Mouse (Mus musculus) stomach, embryonic 16.5 days (tissue): Measurements from ENCODE around the gene Il1rapl2. TPM values are rescaled to one million over a fixed set of nuclear protein-coding genes. Genes with fewer than 3 reads are reported as not detected.
"Not testable (repeated sequence)": the region's sequence is repeated elsewhere in the genome, so short reads cannot be mapped to it uniquely, and the experiment has no call there.

Experiments
- ATAC-seq: fragments of 200-750 bp; cut with Nextera tagmentation; 2 replicates; pipeline ENCODE4 v1.8.0; 2017; ENCODE audit warnings: moderate number of reproducible peaks, moderate TSS enrichment; ENCODE audit not compliant: insufficient read depth, low FRiP score
- H3K27ac ChIP-seq: fragments of 300-500 bp; sonication (generic); 2 replicates; pipeline ENCODE4 v1.5.1; 2014; ENCODE audit warnings: low read length
- H3K27me3 ChIP-seq: fragments of 300-500 bp; sonication (generic); 2 replicates; pipeline ENCODE4 v1.6.1; 2014; ENCODE audit warnings: low read length, control low read depth, mixed read lengths; ENCODE audit not compliant: control insufficient read depth, insufficient read depth
- H3K36me3 ChIP-seq: fragments of 300-500 bp; sonication (generic); 2 replicates; pipeline ENCODE4 v1.6.1; 2014; ENCODE audit warnings: low read length; ENCODE audit not compliant: control insufficient read depth, insufficient read depth
- H3K4me1 ChIP-seq: fragments of 300-500 bp; sonication (generic); 2 replicates; pipeline ENCODE4 v1.6.1; 2014; ENCODE audit warnings: low read length, control low read depth, mixed read lengths; ENCODE audit not compliant: control insufficient read depth, insufficient read depth
- H3K4me2 ChIP-seq: fragments of 300-500 bp; sonication (generic); 2 replicates; pipeline ENCODE4 v1.6.1; 2014; ENCODE audit warnings: low read depth, low read length, mixed read lengths
- H3K4me3 ChIP-seq: fragments of 300-500 bp; sonication (generic); replicated peaks from 2 replicates; pipeline ENCODE4 v1.5.1; 2014; ENCODE audit warnings: mild to moderate bottlenecking, low read length
- H3K9ac ChIP-seq: fragments of 300-500 bp; sonication (generic); 2 replicates; pipeline ENCODE4 v1.6.1; 2014; ENCODE audit warnings: low read length
- H3K9me3 ChIP-seq: fragments of 300-500 bp; sonication (generic); replicated peaks from 2 replicates; pipeline ENCODE4 v1.6.1; 2016; ENCODE audit warnings: low read length, control low read depth; ENCODE audit not compliant: control insufficient read depth
- WGBS: fragments of 180-500 bp; shearing (Covaris S2); extraction: QIAGEN DNeasy Blood & Tissue Kit; methylation state at CpG from one replicate; pipeline ENCODE4 v1.1.7; 2014; 5-methylcytosine and 5-hydroxymethylcytosine counted together
- polyA plus RNA-seq: library from polyadenylated mRNA; unstranded; fragments of >200 nt; fragmentation: Nextera tagmentation; extraction: Ambion mirVana; gene quantifications from 2 replicates; pipeline ENCODE4 v1.2.1, GENCODE M21; 2015

The Il1rapl2 gene
- polyA plus RNA-seq, 1 experiment from 2014 or later = 0.12 TPM

DNA sequence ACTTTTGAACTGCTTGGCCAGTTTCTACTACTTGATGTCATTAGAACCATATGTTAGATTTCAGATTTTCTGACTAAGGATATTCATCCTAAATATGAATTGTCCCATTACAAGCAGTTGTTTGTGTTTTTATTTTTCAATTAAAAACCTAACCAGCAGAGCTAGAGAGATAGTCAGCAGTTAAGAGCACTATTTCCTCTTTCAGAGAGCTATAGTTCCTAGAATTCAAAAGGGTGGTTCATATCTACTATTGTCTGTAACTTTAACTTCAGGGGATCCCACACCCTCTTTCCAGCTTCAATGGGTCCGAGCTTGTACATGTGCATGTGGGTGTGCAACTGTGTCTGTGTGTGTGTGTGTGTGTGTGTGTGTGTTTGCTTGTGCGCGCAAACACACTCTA lies 472.7 kb downstream of the Il1rapl2 start:
- H3K4me2 ChIP-seq = no peak overlapping the region
- H3K27ac ChIP-seq = no peak overlapping the region
- H3K36me3 ChIP-seq = no peaks in the 10 kb centered on the region
- H3K4me3 ChIP-seq = no peak overlapping the region
- H3K9ac ChIP-seq = no peak overlapping the region
- no peaks in the 10 kb centered on the region for H3K27me3 ChIP-seq
- no peaks in the 10 kb centered on the region for H3K4me1 ChIP-seq
- WGBS = 80% methylated on average over 3 of the region's 3 CpGs
- H3K9me3 ChIP-seq = no peaks in the 10 kb centered on the region
- no peak for ATAC-seq

DNA sequence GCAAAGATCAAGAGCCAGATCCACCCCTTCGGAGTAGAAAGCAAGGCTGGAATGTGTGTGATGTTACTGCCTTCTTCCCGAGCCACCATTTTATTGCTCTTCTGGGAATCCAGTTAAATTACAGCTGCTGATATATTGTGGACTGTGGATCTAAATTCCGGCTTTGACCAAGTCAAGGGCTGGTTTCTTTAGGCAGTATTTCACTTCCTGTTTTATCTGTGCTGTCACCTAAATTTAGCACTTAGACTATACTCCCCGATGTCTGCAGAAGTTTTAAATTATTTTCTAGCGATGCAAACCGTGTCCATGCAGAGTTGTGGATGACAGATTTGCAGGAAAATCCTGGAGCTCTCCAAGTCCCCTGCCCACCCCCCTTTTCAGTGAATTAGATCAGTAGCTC lies 533.5 kb downstream of the Il1rapl2 start:
- Histone ChIP-seq H3K27me3 (no peaks in the 10 kb centered on the region), H3K9ac (no peak overlapping the region), H3K9me3 (no peaks in the 10 kb centered on the region), H3K4me1 (no peaks in the 10 kb centered on the region), H3K36me3 (no peaks in the 10 kb centered on the region), H3K4me2 (no peak overlapping the region), H3K4me3 (no peak overlapping the region), H3K27ac (no peak overlapping the region)
- no peak for ATAC-seq
- 44% methylated on average over 6 of the region's 6 CpGs for WGBS

DNA sequence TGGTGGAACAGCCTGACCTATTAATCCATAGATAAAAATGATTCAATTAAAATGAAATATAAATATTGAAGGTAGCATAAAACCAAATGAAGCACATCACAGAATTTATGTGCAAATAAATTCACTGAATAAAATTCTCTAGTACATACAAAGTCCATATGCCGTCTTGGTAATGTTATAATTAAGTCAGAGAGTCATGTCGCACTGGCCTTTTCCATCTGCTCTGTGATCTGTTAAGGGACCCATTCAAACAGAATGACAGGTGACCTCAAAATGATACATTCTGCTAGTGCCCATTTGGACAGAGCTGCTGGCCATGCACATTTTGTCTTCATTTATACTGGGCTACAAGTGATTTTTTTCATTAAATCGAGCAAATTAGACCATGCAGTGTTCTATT lies 534.3 kb downstream of the Il1rapl2 start:
- WGBS = 56% methylated on average over 3 of the region's 3 CpGs
- no peaks in the 10 kb centered on the region for H3K9me3 ChIP-seq
- H3K4me1 ChIP-seq = no peaks in the 10 kb centered on the region
- no peak for ATAC-seq
- H3K27ac ChIP-seq = no peak overlapping the region
- H3K36me3 ChIP-seq = no peaks in the 10 kb centered on the region
- no peak overlapping the region for H3K9ac ChIP-seq
- H3K27me3 ChIP-seq = no peaks in the 10 kb centered on the region
- H3K4me3 ChIP-seq = no peak overlapping the region
- H3K4me2 ChIP-seq = no peak overlapping the region

DNA sequence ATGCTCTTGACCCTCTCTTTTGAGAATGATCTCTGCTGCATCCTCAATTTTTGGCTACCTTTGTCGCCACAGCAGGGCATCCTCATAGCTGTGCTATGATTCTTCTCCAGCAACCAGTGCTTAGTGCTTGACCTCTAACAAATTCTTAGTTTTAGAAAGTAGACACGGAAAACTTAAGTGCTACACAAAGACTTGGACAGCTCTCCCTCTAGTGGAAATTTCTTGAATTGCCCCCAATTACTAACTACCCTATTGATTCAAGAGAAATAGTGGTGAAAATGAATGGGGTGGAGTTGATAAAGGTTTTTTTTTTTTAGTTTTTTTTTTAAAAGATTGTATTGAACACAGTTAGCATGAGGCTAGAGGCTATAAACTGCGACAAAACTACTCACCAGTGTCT lies 599.7 kb downstream of the Il1rapl2 start:
- WGBS = 10% methylated on average over 3 of the region's 3 CpGs
- Histone ChIP-seq H3K36me3 (no peaks in the 10 kb centered on the region), H3K9ac (no peak overlapping the region), H3K27me3 (no peaks in the 10 kb centered on the region), H3K9me3 (no peaks in the 10 kb centered on the region), H3K4me1 (no peaks in the 10 kb centered on the region), H3K27ac (no peak overlapping the region), H3K4me3 (no peak overlapping the region), H3K4me2 (no peak overlapping the region)
- ATAC-seq = no peak

DNA sequence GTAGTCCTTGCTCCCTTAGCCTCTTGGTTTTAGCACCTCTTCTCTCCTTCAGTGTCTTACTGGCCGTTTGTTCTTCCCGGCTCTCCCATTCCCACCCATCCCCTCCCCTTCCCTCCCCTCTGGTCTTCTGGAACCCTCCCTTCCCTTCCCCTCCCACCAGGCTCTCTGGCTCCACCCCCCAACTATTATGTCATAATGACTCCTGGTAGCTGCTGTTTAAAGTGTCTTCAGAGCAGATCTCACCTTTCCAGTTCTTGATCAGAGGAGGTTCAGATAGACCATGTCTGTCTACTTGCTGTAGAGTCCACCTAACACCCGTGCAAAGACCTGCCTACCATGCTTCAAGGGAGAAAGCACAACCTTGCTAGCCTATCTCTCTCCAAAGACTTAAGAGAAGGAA lies 639.1 kb downstream of the Il1rapl2 start, which contains the start of gene Tex13a:
Gene Tex13a, minus strand, starts transcription at position 101 of the 400 bp plus-strand sequence.
- no peak for ATAC-seq

DNA sequence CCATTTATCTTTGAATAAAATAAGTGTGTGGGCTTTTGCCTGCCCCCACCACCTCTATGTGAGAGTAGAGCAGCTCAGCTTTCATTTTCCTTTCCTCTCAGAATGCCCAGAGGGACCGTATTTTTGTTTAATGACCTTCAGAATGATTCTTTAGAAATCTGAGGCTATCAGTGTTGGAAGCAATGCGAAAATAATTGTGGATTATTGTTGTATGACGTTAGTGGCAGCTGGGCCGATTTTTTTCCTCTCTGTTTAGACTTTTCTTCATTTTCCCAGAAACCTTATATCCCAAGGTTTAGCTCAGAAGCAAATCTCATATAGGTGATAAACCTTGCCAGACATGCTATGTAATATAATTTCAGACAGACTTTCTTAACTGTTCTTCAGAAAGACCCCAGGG lies 664.2 kb downstream of the Il1rapl2 start:
- ATAC-seq = no peak
- WGBS = 66% methylated on average over 4 of the region's 4 CpGs
- H3K27me3 ChIP-seq = no peaks in the 10 kb centered on the region
- H3K27ac ChIP-seq = no peak overlapping the region
- no peaks in the 10 kb centered on the region for H3K36me3 ChIP-seq
- no peak overlapping the region for H3K4me3 ChIP-seq
- H3K4me2 ChIP-seq = no peak overlapping the region
- H3K9ac ChIP-seq = no peak overlapping the region
- no peaks in the 10 kb centered on the region for H3K4me1 ChIP-seq
- H3K9me3 ChIP-seq = no peaks in the 10 kb centered on the region

More for the DNA sequence above, 639.1 kb downstream of the Il1rapl2 start, which contains the start of gene Tex13a:
- WGBS = 84% methylated on average over 3 of the region's 3 CpGs
- Histone ChIP-seq H3K9me3 (no peaks in the 10 kb centered on the region), H3K36me3 (no peaks in the 10 kb centered on the region), H3K4me3 (no peak within 1 kb of the TSS), H3K27me3 (no peaks in the 10 kb centered on the region), H3K27ac (no peak within 1 kb of the TSS), H3K9ac (no peak within 1 kb of the TSS), H3K4me1 (no peaks in the 10 kb centered on the region), H3K4me2 (no peak within 1 kb of the TSS)

DNA sequence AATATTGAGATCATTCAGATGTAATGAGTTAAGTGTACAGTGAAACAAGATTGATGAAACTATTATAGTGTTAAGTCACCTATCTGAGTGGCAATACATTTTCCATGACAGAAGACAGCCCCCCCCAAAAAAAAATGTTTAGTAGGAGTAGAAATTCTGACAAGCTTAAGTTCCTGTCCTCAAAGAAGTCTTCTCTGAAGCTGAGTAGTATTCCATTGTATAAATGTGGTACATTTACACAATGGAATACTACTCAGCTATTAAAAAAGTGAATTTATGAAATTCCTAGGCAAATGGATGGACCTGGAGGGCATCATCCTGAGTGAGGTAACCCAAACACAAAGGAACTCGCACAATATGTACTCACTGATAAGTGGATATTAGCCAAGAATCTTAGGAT lies 778.3 kb downstream of the Il1rapl2 start:
- not testable (repeated sequence) for H3K4me2 ChIP-seq, ATAC-seq, H3K4me1 ChIP-seq, H3K27ac ChIP-seq, H3K9ac ChIP-seq, H3K36me3 ChIP-seq, H3K27me3 ChIP-seq, H3K9me3 ChIP-seq, H3K4me3 ChIP-seq
- WGBS = 58% methylated on average over 1 of the region's 1 CpGs

DNA sequence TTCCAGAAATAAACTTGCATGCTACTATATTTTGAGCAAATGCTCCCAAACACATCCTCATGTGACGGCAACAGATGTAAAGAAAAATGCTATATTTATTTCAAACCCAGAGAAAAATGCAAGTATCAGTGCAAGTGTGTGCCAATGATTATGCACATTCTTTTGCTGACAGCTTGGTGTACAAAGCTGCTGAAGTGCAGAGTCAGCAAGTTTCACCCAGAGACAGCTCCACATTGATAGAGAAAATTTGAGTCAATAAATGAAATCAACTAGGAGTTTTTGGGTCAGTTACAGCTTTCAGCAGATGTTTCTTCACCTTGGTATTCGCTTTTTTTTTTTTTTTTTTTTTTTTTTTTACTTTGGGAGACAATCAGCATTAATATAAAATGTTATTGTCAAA lies 863.4 kb downstream of the Il1rapl2 start:
- no peak for ATAC-seq
- Histone ChIP-seq H3K4me1 (no peaks in the 10 kb centered on the region), H3K9ac (no peak overlapping the region), H3K4me3 (no peak overlapping the region), H3K4me2 (no peak overlapping the region), H3K36me3 (no peaks in the 10 kb centered on the region), H3K27me3 (no peaks in the 10 kb centered on the region), H3K27ac (no peak overlapping the region), H3K9me3 (no peaks in the 10 kb centered on the region)
- WGBS = 64% methylated on average over 2 of the region's 2 CpGs

DNA sequence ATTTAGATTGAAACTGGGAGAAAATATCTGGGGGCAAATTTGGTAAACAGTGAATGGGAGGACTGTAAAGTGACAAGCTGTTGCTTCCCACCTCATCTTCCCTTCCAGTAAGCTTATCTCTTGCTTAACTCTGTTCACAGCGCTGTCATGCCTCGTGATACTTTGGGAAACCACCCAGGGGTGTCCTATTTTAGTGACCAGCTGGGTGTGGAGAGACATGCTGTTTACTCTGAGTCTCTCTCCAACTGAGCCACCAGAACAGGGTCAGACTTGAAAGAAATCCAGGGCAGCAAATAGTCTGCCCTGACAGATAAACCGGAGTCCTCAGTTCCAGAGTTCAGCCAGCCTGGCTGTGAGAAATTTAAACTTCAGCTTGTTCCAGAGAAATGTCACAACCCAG lies 867.5 kb downstream of the Il1rapl2 start:
- no peaks in the 10 kb centered on the region for H3K4me1 ChIP-seq
- H3K36me3 ChIP-seq = no peaks in the 10 kb centered on the region
- no peak overlapping the region for H3K27ac ChIP-seq
- H3K9me3 ChIP-seq = no peaks in the 10 kb centered on the region
- ATAC-seq = no peak
- H3K4me2 ChIP-seq = no peak overlapping the region
- no peak overlapping the region for H3K4me3 ChIP-seq
- no peak overlapping the region for H3K9ac ChIP-seq
- 64% methylated on average over 3 of the region's 3 CpGs for WGBS
- no peaks in the 10 kb centered on the region for H3K27me3 ChIP-seq

DNA sequence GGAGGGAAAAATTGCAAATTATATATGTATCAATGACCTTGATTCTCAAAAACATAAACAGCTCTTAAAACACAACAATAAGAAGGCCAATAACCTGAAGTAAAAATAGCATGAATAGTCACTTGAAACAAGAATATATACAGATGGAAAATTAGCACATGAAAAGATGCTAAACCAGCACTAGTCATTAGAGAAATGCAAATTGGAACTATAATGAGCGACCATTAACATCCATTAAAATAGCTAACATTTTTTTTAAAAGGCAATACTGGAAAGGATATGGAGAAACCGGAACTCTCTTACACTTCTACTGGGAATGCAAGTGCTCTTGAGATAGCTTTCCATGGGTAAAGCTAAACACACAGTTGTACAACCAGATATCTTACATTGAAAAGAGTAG lies 879.4 kb downstream of the Il1rapl2 start:
- ATAC-seq = no peak
- Histone ChIP-seq H3K27me3 (no peaks in the 10 kb centered on the region), H3K4me1 (no peaks in the 10 kb centered on the region), H3K4me3 (no peak overlapping the region), H3K36me3 (no peaks in the 10 kb centered on the region), H3K27ac (no peak overlapping the region), H3K4me2 (no peak overlapping the region), H3K9ac (no peak overlapping the region), H3K9me3 (no peaks in the 10 kb centered on the region)
- WGBS = 82% methylated on average over 2 of the region's 2 CpGs
